Mouse (Mus musculus): Measurements from ENCODE around the gene Ugt2b37. TPM values are rescaled to one million over a fixed set of nuclear protein-coding genes. Genes with fewer than 3 reads are reported as not detected.
"Not testable (repeated sequence)": the region's sequence is repeated elsewhere in the genome, so short reads cannot be mapped to it uniquely, and the experiment has no call there.

Ugt2b37 gene
- polyA plus RNA-seq (2014; fragmentation: Nextera tagmentation; extraction: Ambion mirVana) = not detected in 2 replicates

GRCm38 (mm10) chr5:87254676-87255075, at the start of gene Ugt2b37:
TSS of gene Ugt2b37 (minus strand) at chr5:87254804.
- H3K36me3 ChIP-seq (ENCODE audit: control insufficient read depth, insufficient read depth, low read length); ATAC-seq (replicated peaks; ENCODE audit: low FRiP score); H3K4me3 ChIP-seq (ENCODE audit: low read depth, low read length); H3K4me1 ChIP-seq (replicated peaks; ENCODE audit: control insufficient read depth, insufficient read depth, low read length); H3K9me3 ChIP-seq (ENCODE audit: control insufficient read depth, low read length); H3K27ac ChIP-seq (ENCODE audit: low read depth, low read length); H3K4me2 ChIP-seq (ENCODE audit: low read depth, low read length, severe bottlenecking); DNase-seq (ENCODE audit: low spot score); H3K27me3 ChIP-seq (ENCODE audit: control insufficient read depth, insufficient read depth, low read length); H3K9ac ChIP-seq (ENCODE audit: low read length): not testable (repeated sequence)
- WGBS = 83% methylated on average over 3 of the region's 3 CpGs

GRCm38 (mm10) chr5:87286180-87286579, 31.6 kb upstream of the Ugt2b37 start:
- 91% methylated on average over 4 of the region's 4 CpGs for WGBS
- not testable (repeated sequence) for DNase-seq (ENCODE audit: low spot score)

GRCm38 (mm10) chr5:87275986-87276385, 21.4 kb upstream of the Ugt2b37 start:
- not testable (repeated sequence) for H3K9ac ChIP-seq (ENCODE audit: low read length); H3K36me3 ChIP-seq (ENCODE audit: control insufficient read depth, insufficient read depth, low read length); H3K27ac ChIP-seq (ENCODE audit: low read depth, low read length); H3K4me1 ChIP-seq (replicated peaks; ENCODE audit: control insufficient read depth, insufficient read depth, low read length); DNase-seq (ENCODE audit: low spot score); H3K27me3 ChIP-seq (ENCODE audit: control insufficient read depth, insufficient read depth, low read length); H3K4me2 ChIP-seq (ENCODE audit: low read depth, low read length, severe bottlenecking); H3K4me3 ChIP-seq (ENCODE audit: low read depth, low read length); H3K9me3 ChIP-seq (ENCODE audit: control insufficient read depth, low read length); ATAC-seq (replicated peaks; ENCODE audit: low FRiP score)
- 85% methylated on average over 4 of the region's 4 CpGs for WGBS

More at GRCm38 (mm10) chr5:87286180-87286579, 31.6 kb upstream of the Ugt2b37 start:
- H3K4me1 ChIP-seq (replicated peaks; ENCODE audit: control insufficient read depth, insufficient read depth, low read length); ATAC-seq (replicated peaks; ENCODE audit: low FRiP score); H3K27ac ChIP-seq (ENCODE audit: low read depth, low read length); H3K36me3 ChIP-seq (ENCODE audit: control insufficient read depth, insufficient read depth, low read length); H3K27me3 ChIP-seq (ENCODE audit: control insufficient read depth, insufficient read depth, low read length); H3K9ac ChIP-seq (ENCODE audit: low read length); H3K4me3 ChIP-seq (ENCODE audit: low read depth, low read length); H3K9me3 ChIP-seq (ENCODE audit: control insufficient read depth, low read length); H3K4me2 ChIP-seq (ENCODE audit: low read depth, low read length, severe bottlenecking): not testable (repeated sequence)

- no peak for DNase-seq (ENCODE audit: low spot score)
- H3K9me3 ChIP-seq (ENCODE audit: control insufficient read depth, low read length) = no peaks in the 10 kb centered on the region; the same call in 1 of the 2 replicates
- no peaks in the 10 kb centered on the region for H3K4me1 ChIP-seq (replicated peaks; ENCODE audit: control insufficient read depth, insufficient read depth, low read length)
These were observed 21.0 kb upstream of the Ugt2b37 start for GRCm38 (mm10) chr5:87275581-87275980.

GRCm38 (mm10) chr5:87255831-87256230, 1.2 kb upstream of the Ugt2b37 start:
- H3K4me3 ChIP-seq (ENCODE audit: low read depth, low read length) = no peak overlapping the region
- H3K9ac ChIP-seq (ENCODE audit: low read length) = no peak overlapping the region
- 89% methylated on average over 3 of the region's 3 CpGs for WGBS
- H3K36me3 ChIP-seq (ENCODE audit: control insufficient read depth, insufficient read depth, low read length) = no peaks in the 10 kb centered on the region
- ATAC-seq (replicated peaks; ENCODE audit: low FRiP score) = no peak
- H3K4me2 ChIP-seq (ENCODE audit: low read depth, low read length, severe bottlenecking) = no peak overlapping the region
- H3K9me3 ChIP-seq (ENCODE audit: control insufficient read depth, low read length) = no peaks in the 10 kb centered on the region
- DNase-seq (ENCODE audit: low spot score) = no peak
- no peak overlapping the region for H3K27ac ChIP-seq (ENCODE audit: low read depth, low read length)
- H3K4me1 ChIP-seq (replicated peaks; ENCODE audit: control insufficient read depth, insufficient read depth, low read length) = no peaks in the 10 kb centered on the region
- H3K27me3 ChIP-seq (ENCODE audit: control insufficient read depth, insufficient read depth, low read length) = no peaks in the 10 kb centered on the region

More at GRCm38 (mm10) chr5:87275581-87275980, 21.0 kb upstream of the Ugt2b37 start:
- H3K4me2 ChIP-seq (ENCODE audit: low read depth, low read length, severe bottlenecking) = no peak overlapping the region
- ATAC-seq (replicated peaks; ENCODE audit: low FRiP score) = no peak
- no peaks in the 10 kb centered on the region for H3K27me3 ChIP-seq (ENCODE audit: control insufficient read depth, insufficient read depth, low read length)
- H3K36me3 ChIP-seq (ENCODE audit: control insufficient read depth, insufficient read depth, low read length) = no peaks in the 10 kb centered on the region
- H3K9ac ChIP-seq (ENCODE audit: low read length) = no peak overlapping the region
- H3K4me3 ChIP-seq (ENCODE audit: low read depth, low read length) = no peak overlapping the region
- no peak overlapping the region for H3K27ac ChIP-seq (ENCODE audit: low read depth, low read length)
- WGBS = 83% methylated on average over 6 of the region's 6 CpGs

GRCm38 (mm10) chr5:87242140-87242539, 12.5 kb downstream of the Ugt2b37 start:
- not testable (repeated sequence) for H3K36me3 ChIP-seq (ENCODE audit: control insufficient read depth, insufficient read depth, low read length); H3K27me3 ChIP-seq (ENCODE audit: control insufficient read depth, insufficient read depth, low read length); H3K4me3 ChIP-seq (ENCODE audit: low read depth, low read length); H3K27ac ChIP-seq (ENCODE audit: low read depth, low read length); H3K4me2 ChIP-seq (ENCODE audit: low read depth, low read length, severe bottlenecking); DNase-seq (ENCODE audit: low spot score); H3K9ac ChIP-seq (ENCODE audit: low read length); H3K4me1 ChIP-seq (replicated peaks; ENCODE audit: control insufficient read depth, insufficient read depth, low read length); H3K9me3 ChIP-seq (ENCODE audit: control insufficient read depth, low read length); ATAC-seq (replicated peaks; ENCODE audit: low FRiP score)

GRCm38 (mm10) chr5:87196430-87196829, 58.2 kb downstream of the Ugt2b37 start:
- not testable (repeated sequence) for H3K9ac ChIP-seq (ENCODE audit: low read length); H3K9me3 ChIP-seq (ENCODE audit: control insufficient read depth, low read length); H3K27ac ChIP-seq (ENCODE audit: low read depth, low read length); ATAC-seq (replicated peaks; ENCODE audit: low FRiP score); H3K4me3 ChIP-seq (ENCODE audit: low read depth, low read length); H3K36me3 ChIP-seq (ENCODE audit: control insufficient read depth, insufficient read depth, low read length); H3K27me3 ChIP-seq (ENCODE audit: control insufficient read depth, insufficient read depth, low read length); DNase-seq (ENCODE audit: low spot score); H3K4me2 ChIP-seq (ENCODE audit: low read depth, low read length, severe bottlenecking); H3K4me1 ChIP-seq (replicated peaks; ENCODE audit: control insufficient read depth, insufficient read depth, low read length)
- WGBS = 86% methylated on average over 2 of the region's 2 CpGs

Other genes starting within 250 kb of the Ugt2b37 start
- gene Ugt2b36, start 162.2 kb downstream of the Ugt2b37 start, polyA plus RNA-seq (2014; fragmentation: Nextera tagmentation; extraction: Ambion mirVana) = not detected in 2 replicates
- gene Ugt2b5, start 114.5 kb downstream of the Ugt2b37 start, polyA plus RNA-seq (2014; fragmentation: Nextera tagmentation; extraction: Ambion mirVana) = not detected in 2 replicates
- gene Ugt2a3, start 82.4 kb upstream of the Ugt2b37 start, polyA plus RNA-seq (2014; fragmentation: Nextera tagmentation; extraction: Ambion mirVana) = not detected in 2 replicates
- gene Ugt2b38, start 169.4 kb upstream of the Ugt2b37 start, polyA plus RNA-seq (2014; fragmentation: Nextera tagmentation; extraction: Ambion mirVana) = not detected in 2 replicates
- not detected in 2 replicates for gene Ugt2a2, start 227.5 kb upstream of the Ugt2b37 start, polyA plus RNA-seq (2014; fragmentation: Nextera tagmentation; extraction: Ambion mirVana)
- not detected in 2 replicates for gene Gm43638, start 232.0 kb upstream of the Ugt2b37 start, polyA plus RNA-seq (2014; fragmentation: Nextera tagmentation; extraction: Ambion mirVana)
- 0.31 and 0.59 TPM in 2 replicates for gene Ugt2a1, start 236.1 kb upstream of the Ugt2b37 start, polyA plus RNA-seq (2014; fragmentation: Nextera tagmentation; extraction: Ambion mirVana)

All from forebrain, embryonic 11.5 days (tissue).